Mouse (Mus musculus) lung, embryonic 14.5 days (tissue): Measurements from ENCODE around the gene Hspbp1. TPM values are rescaled to one million over a fixed set of nuclear protein-coding genes. Genes with fewer than 3 reads are reported as not detected.

ENCODE experiments used
- ATAC-seq: fragments of 200-750 bp; cut with Nextera tagmentation; 2 replicates; pipeline ENCODE4 v1.8.0; 2017; ENCODE audit warnings: mild to moderate bottlenecking, moderate TSS enrichment, moderate library complexity; ENCODE audit not compliant: insufficient read depth
- DNase-seq: peaks from one replicate; pipeline ENCODE4 v3.0.0-alpha.2; 2015
- H3K27ac ChIP-seq: fragments of 300-500 bp; sonication (generic); 2 replicates; pipeline ENCODE4 v1.5.1; 2014; ENCODE audit warnings: low read depth, mild to moderate bottlenecking, moderate library complexity
- H3K27me3 ChIP-seq: fragments of 300-500 bp; sonication (generic); 2 replicates; pipeline ENCODE4 v1.6.1; 2014; ENCODE audit warnings: low read length, control low read depth; ENCODE audit not compliant: insufficient read depth
- H3K36me3 ChIP-seq: fragments of 300-500 bp; sonication (generic); 2 replicates; pipeline ENCODE4 v1.6.1; 2014; ENCODE audit warnings: control low read depth; ENCODE audit not compliant: insufficient read depth
- H3K4me1 ChIP-seq: fragments of 300-500 bp; sonication (generic); 2 replicates; pipeline ENCODE4 v1.6.1; 2014; ENCODE audit warnings: antibody characterized with exemption, control low read depth; ENCODE audit not compliant: insufficient read depth
- H3K4me2 ChIP-seq: fragments of 300-500 bp; sonication (generic); 2 replicates; pipeline ENCODE4 v1.6.1; 2014; ENCODE audit warnings: mild to moderate bottlenecking
- H3K4me3 ChIP-seq: fragments of 300-500 bp; sonication (generic); 2 replicates; pipeline ENCODE4 v1.5.1; 2014; ENCODE audit warnings: low read depth, low read length
- H3K9ac ChIP-seq: fragments of 300-500 bp; sonication (generic); 2 replicates; pipeline ENCODE4 v1.6.1; 2014
- H3K9me3 ChIP-seq: fragments of 300-500 bp; sonication (generic); 2 replicates; pipeline ENCODE4 v1.6.1; 2016; ENCODE audit warnings: low read depth, low read length, control low read depth
- CTCF ChIP-seq: IDR thresholded peaks from 2 replicates; pipeline ENCODE4 v1.5.1; 2016; ENCODE audit warnings: antibody characterized with exemption, low read depth
- WGBS: fragments of 180-500 bp; shearing (Covaris S2); extraction: QIAGEN DNeasy Blood & Tissue Kit; methylation state at CpG from one replicate; pipeline ENCODE4 v1.1.7; 2014; 5-methylcytosine and 5-hydroxymethylcytosine counted together
- polyA plus RNA-seq: library from polyadenylated mRNA; unstranded; fragments of >200 nt; fragmentation: Nextera tagmentation; extraction: Ambion mirVana; gene quantifications from 2 replicates; pipeline ENCODE4 v1.2.1, GENCODE M21; 2014

Hspbp1 gene
- polyA plus RNA-seq, 1 experiment from 2014 or later, result 98.5 TPM

- Histone ChIP-seq H3K27ac (peak overlapping the region; percentile 96), H3K27me3 (no peaks in the 10 kb centered on the region), H3K4me2 (peak overlapping the region; percentile 93), H3K4me1 (0 out of 2 replicates have a peak, but pooled peaks cover 6% of the 10 kb centered on the region), H3K36me3 (peaks cover 18% of the 10 kb centered on the region), H3K9me3 (no peaks in the 10 kb centered on the region), H3K9ac (peak overlapping the region; percentile 90), H3K4me3 (peak overlapping the region; percentile 89)
- DNase-seq (peak; percentile 68), ATAC-seq (peak; percentile 74)
- no peak for TF ChIP-seq CTCF
- WGBS, result under 1% methylated on average over 75 of the region's 78 CpGs
Measured at GRCm38 (mm10) chr7:4658128-4658907, 26.6 kb downstream of the Hspbp1 start.

DNA sequence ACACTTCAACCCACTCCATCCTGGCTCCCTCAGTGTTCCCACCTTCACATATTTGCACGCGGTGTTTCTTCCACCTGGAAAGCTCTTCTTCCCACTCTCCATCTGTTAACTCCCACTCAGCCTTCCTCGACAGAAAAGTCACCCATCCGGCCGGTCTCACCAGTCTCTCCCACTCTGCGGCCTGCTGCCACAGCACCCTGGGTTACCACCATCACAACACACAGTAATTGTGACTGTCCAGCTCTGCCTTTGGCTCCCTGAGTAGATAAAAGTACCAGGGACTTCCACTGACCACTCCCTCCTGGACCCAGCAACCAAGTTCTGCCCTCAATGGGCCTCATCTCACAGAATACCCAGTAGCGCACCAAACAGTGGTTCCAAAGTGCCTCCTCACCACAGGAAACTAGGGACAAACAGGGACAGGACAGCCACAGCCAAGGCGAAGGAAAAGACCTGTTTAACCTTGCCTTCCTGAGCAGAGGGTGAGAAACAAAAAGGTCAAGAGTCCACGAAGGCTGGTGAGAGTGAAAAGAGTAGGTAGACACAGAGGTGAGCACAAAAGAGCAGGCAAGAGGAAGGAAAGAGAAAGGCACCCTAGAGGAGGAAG, 27.2 kb downstream of the Hspbp1 start:
- Histone ChIP-seq H3K4me2 (peak overlapping the region; percentile 93), H3K9ac (peak overlapping the region; percentile 90), H3K27ac (peak overlapping the region; percentile 96), H3K4me3 (peak overlapping the region; percentile 89), H3K27me3 (no peaks in the 10 kb centered on the region), H3K36me3 (peaks cover 15% of the 10 kb centered on the region), H3K4me1 (0 out of 2 replicates have a peak, but pooled peaks cover 6% of the 10 kb centered on the region), H3K9me3 (no peaks in the 10 kb centered on the region)
- ATAC-seq, result no peak
- DNase-seq, result peak; percentile 4
- 27% methylated on average over 9 of the region's 9 CpGs for WGBS
- TF ChIP-seq CTCF, result no peak

DNA sequence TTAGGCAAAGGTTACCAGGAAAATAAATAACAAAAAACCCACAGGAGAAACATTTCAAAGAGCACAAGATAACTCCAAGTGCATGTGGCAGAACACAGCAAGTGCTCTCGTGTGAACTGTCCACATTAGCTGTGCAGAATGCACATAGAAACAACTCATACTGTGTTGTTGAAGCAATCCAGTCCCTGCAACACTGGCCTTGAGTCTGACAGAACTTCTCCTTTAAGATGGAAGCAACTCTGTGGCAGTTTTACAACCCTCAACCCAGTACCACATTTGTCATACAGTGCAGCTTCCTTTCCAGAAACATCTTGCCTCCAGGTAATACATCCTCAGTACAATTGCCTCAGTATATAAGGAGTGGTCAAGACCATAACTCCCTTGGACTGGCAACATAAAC, 28.1 kb downstream of the Hspbp1 start:
- TF ChIP-seq CTCF, result no peak
- ATAC-seq (no peak), DNase-seq (no peak)
- whole genome bisulfite sequencing, result 47% methylated on average over 1 of the region's 1 CpGs
- Histone ChIP-seq H3K9ac (peak overlapping the region; percentile 90), H3K27ac (no peak overlapping the region), H3K9me3 (no peaks in the 10 kb centered on the region), H3K4me1 (0 out of 2 replicates have a peak, but pooled peaks cover 6% of the 10 kb centered on the region), H3K4me2 (peak overlapping the region; percentile 93), H3K27me3 (no peaks in the 10 kb centered on the region), H3K36me3 (peaks cover 12% of the 10 kb centered on the region; the same call in 1 of the 2 replicates), H3K4me3 (peak overlapping the region; percentile 89)

GRCm38 (mm10) chr7:4655916-4656315, 29.0 kb downstream of the Hspbp1 start:
- Histone ChIP-seq H3K4me2 (no peak overlapping the region; the same call in 1 of the 2 replicates), H3K9ac (0 out of 2 replicates have a peak overlapping the region, but pooled peaks have one; percentile 14)
- WGBS, result 78% methylated on average over 1 of the region's 1 CpGs

DNA sequence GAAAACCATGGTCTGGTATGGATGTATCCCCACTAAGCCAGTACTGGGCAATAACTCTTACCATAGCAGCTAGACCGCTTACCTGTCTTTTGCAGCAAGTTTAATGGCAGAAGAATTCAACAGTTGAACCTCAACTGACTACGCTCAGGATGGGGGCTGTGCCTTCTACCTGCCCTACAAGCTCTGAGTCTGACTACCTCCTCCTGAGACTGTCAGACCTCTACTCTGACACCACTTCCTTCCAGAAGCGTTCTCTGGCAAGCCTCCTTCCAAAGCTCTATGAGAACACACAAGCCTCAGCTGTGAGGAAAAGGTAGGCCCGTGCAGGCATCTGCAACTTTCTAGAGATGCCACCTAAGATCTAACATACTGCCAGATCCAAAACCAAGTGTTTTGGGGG, 29.5 kb downstream of the Hspbp1 start:
- 87% methylated on average over 4 of the region's 4 CpGs for WGBS
- ATAC-seq, result no peak

More at GRCm38 (mm10) chr7:4655916-4656315, 29.0 kb downstream of the Hspbp1 start:
- TF ChIP-seq CTCF, result no peak
- H3K27ac ChIP-seq, result no peak overlapping the region
- no peak for DNase-seq
- H3K36me3 ChIP-seq, result peaks cover 15% of the 10 kb centered on the region; the same call in 1 of the 2 replicates
- H3K27me3 ChIP-seq, result no peaks in the 10 kb centered on the region
- no peaks in the 10 kb centered on the region for H3K9me3 ChIP-seq
- no peak for ATAC-seq
- no peak overlapping the region for H3K4me3 ChIP-seq
- H3K4me1 ChIP-seq, result 0 out of 2 replicates have a peak, but pooled peaks cover 6% of the 10 kb centered on the region

GRCm38 (mm10) chr7:4654221-4654620, 30.6 kb downstream of the Hspbp1 start:
- Histone ChIP-seq H3K9ac (no peak overlapping the region), H3K9me3 (no peaks in the 10 kb centered on the region), H3K27me3 (no peaks in the 10 kb centered on the region), H3K27ac (0 out of 2 replicates have a peak overlapping the region, but pooled peaks have one; percentile 0), H3K4me1 (0 out of 2 replicates have a peak, but pooled peaks cover 6% of the 10 kb centered on the region), H3K4me3 (no peak overlapping the region), H3K4me2 (no peak overlapping the region), H3K36me3 (peaks cover 15% of the 10 kb centered on the region; the same call in 1 of the 2 replicates)
- no peak for DNase-seq
- no peak for ATAC-seq
- no peak for TF ChIP-seq CTCF
- WGBS, result 81% methylated on average over 2 of the region's 2 CpGs

More for the DNA sequence above, 29.5 kb downstream of the Hspbp1 start:
- H3K9me3 ChIP-seq, result no peaks in the 10 kb centered on the region
- H3K4me2 ChIP-seq, result no peak overlapping the region
- 0 out of 2 replicates have a peak, but pooled peaks cover 6% of the 10 kb centered on the region for H3K4me1 ChIP-seq
- H3K36me3 ChIP-seq, result peaks cover 15% of the 10 kb centered on the region; the same call in 1 of the 2 replicates
- no peak for TF ChIP-seq CTCF
- H3K27me3 ChIP-seq, result no peaks in the 10 kb centered on the region
- no peak overlapping the region for H3K27ac ChIP-seq
- H3K4me3 ChIP-seq, result no peak overlapping the region
- 0 out of 2 replicates have a peak overlapping the region, but pooled peaks have one; percentile 14 for H3K9ac ChIP-seq
- no peak for DNase-seq
